Mouse (Mus musculus) ES-E14 (cell line): ENCODE measurements at regions not wholly inside any gene's neighbourhood (a gene's known extent, or its start where the extent isn't known, plus 50 kb on each side); places are given as distances from the start of the nearest gene placed in this dataset.

Experiments
- MAFK ChIP-seq: IDR thresholded peaks from 2 replicates; pipeline ENCODE4 v1.6.1; 2014; ENCODE audit warnings: mild to moderate bottlenecking, low read depth, low read length, inconsistent platforms; ENCODE audit not compliant: insufficient read depth
- ZC3H11A ChIP-seq: IDR thresholded peaks from 2 replicates; pipeline ENCODE4 v1.6.1; 2012; ENCODE audit warnings: low read depth, mild to moderate bottlenecking, inconsistent platforms, low read length, borderline replicate concordance

DNA sequence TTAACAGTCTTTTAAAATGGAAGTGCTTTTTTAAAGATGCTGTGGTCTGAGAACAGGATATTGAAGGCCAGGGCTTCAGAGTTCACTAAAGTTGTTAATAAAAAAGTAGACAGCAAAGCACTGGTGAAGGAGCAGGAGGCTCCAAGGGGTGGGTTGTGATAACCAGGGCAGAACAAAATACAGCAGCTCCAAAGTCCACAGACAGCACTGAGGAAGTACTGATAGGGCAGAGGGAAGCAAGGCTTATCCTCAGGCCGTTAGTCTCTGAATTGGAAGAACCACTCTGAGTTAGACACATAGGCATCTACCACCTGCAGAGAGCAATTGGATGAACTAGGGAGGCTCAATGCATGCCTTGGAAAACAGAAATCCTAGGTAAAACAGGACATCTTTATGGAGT lies 62.1 kb downstream of the P2ry1 start:
- TF ChIP-seq ZC3H11A (no peak), MAFK (no peak)
